Mouse (Mus musculus): ENCODE results near the gene Vps41. TPM values are rescaled to one million over a fixed set of nuclear protein-coding genes. Genes with fewer than 3 reads are reported as not detected.

Vps41 gene
- polyA plus RNA-seq, 2 experiments = 9.6 to 22.9 TPM

DNA sequence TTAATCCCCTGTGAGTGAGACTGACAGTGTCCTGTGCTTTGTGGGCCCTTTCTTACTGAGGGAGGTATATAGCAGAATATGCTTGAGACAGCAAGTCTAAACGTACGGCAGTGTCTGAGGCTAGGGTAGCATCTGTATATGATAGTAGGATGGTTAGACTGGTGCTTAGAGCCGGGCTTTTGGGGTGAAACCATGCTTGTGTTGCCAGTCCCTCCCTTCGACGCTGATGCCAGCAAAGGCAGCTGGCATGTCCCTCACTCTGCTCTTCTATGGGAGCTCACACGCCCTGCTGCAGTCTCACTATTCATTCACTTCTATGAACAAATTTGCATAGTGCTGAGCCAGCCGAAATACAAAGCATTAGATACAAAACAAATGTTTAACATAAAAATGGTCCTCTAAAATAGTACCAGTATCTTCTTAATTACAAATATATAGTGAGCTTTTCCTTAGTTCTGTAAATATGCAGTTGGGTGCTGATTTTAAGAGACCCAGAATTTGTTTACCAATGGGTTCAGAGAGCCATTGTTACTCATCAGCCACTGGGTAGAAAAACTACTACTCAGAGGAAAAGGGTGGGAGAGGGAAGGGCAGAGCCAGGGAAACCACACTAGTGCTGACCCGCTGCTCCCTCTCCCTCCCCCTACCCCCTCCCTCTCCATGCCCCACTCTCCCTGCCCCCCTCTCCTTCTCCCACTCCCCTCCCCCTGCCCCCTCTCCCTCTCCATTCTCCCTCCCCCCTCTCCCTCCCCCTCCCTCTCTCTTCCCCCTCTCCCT is 139.1 kb downstream of the Vps41 start:
- TF ChIP-seq CTCF (IDR thresholded peaks at IDR 0.05; ENCODE audit: low read depth) (no peak), EP300 (IDR thresholded peaks at IDR 0.05; ENCODE audit: low read depth) (no peak)
- Histone ChIP-seq H3K27me3 (ENCODE audit: control insufficient read depth, insufficient read depth, low read length) (no peaks in the 10 kb centered on the region), H3K36me3 (replicated peaks; ENCODE audit: control insufficient read depth, insufficient read depth, low read depth) (no peaks in the 10 kb centered on the region), H3K9ac (replicated peaks) (no peak overlapping the region), H3K4me2 (ENCODE audit: low read depth) (no peak overlapping the region), H3K9me3 (ENCODE audit: control insufficient read depth, low read length) (no peaks in the 10 kb centered on the region), H3K4me3 (ENCODE audit: insufficient read depth in 1 of 2, low read depth in 2 of 2, low read length in 2 of 2) (no peak overlapping the region), H3K27ac (no peak overlapping the region), H3K4me1 (replicated peaks; ENCODE audit: control insufficient read depth in 2 of 2, insufficient read depth in 2 of 2, low read length in 1 of 2) (no peaks in the 10 kb centered on the region)
- DNase-seq (ENCODE audit: low read depth in 3 of 3, low spot score in 3 of 3) = no peak
- 70% methylated on average over 8 of the region's 8 CpGs for WGBS (ENCODE audit: insufficient replicate concordance)
- no peak for ATAC-seq (ENCODE audit: insufficient read depth)

DNA sequence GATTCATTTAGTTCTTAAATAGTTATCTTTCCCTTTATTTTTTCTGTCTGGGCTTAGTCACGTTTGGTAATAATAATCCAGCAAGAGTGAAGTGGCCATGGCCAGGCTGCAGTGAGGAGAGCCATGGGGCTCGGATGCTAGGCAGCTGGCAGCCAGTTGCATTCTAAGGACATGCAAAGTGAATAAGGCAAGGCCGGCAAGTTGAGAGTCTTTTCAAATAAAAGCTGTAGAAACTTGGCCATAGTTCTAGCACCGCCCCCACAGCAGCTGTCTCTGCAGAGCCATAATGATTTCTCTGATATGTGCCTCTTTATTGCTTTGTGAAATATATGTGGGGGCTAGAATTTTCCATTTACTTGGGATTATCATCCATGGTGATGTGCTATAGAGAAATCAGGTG is 141.1 kb downstream of the Vps41 start:
- no peak for ATAC-seq (ENCODE audit: insufficient read depth)
- no peaks in the 10 kb centered on the region for H3K4me1 ChIP-seq (replicated peaks; ENCODE audit: control insufficient read depth in 2 of 2, insufficient read depth in 2 of 2, low read length in 1 of 2)
- no peaks in the 10 kb centered on the region for H3K9me3 ChIP-seq (ENCODE audit: control insufficient read depth, low read length)
- no peak overlapping the region for H3K4me3 ChIP-seq (ENCODE audit: insufficient read depth in 1 of 2, low read depth in 2 of 2, low read length in 2 of 2)
- H3K27ac ChIP-seq = no peak overlapping the region
- no peak overlapping the region for H3K9ac ChIP-seq (replicated peaks)
- DNase-seq (ENCODE audit: low read depth in 3 of 3, low spot score in 3 of 3) = no peak
- no peaks in the 10 kb centered on the region for H3K36me3 ChIP-seq (replicated peaks; ENCODE audit: control insufficient read depth, insufficient read depth, low read depth)
- WGBS (ENCODE audit: insufficient replicate concordance) = 72% methylated on average over 4 of the region's 4 CpGs
- H3K4me2 ChIP-seq (ENCODE audit: low read depth) = no peak overlapping the region
- TF ChIP-seq CTCF (IDR thresholded peaks at IDR 0.05; ENCODE audit: low read depth) (no peak), EP300 (IDR thresholded peaks at IDR 0.05; ENCODE audit: low read depth) (no peak)
- no peaks in the 10 kb centered on the region for H3K27me3 ChIP-seq (ENCODE audit: control insufficient read depth, insufficient read depth, low read length)

DNA sequence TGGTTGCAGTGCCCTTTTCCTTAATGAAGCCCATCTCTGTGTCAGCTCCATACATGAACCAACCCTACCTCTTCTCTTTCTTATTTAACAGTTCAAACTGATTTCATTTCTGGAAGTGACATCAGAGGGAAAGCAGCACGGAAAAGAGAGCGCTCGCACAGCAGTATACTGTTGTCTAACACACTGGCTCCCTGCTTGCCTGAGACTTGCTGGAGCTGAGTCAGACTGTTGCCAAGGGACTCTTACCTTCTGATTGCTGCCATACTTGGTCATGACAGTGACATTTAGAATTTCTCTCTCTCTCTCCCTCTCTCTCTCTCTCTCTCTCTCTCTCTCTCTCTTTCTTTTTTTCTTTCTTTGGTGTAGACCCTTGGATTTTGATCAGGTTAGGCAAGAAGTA is 142.3 kb downstream of the Vps41 start:
- Histone ChIP-seq H3K27me3 (ENCODE audit: control insufficient read depth, insufficient read depth, low read length) (no peaks in the 10 kb centered on the region), H3K36me3 (replicated peaks; ENCODE audit: control insufficient read depth, insufficient read depth, low read depth) (no peaks in the 10 kb centered on the region), H3K4me3 (ENCODE audit: insufficient read depth in 1 of 2, low read depth in 2 of 2, low read length in 2 of 2) (no peak overlapping the region), H3K27ac (no peak overlapping the region), H3K4me1 (replicated peaks; ENCODE audit: control insufficient read depth in 2 of 2, insufficient read depth in 2 of 2, low read length in 1 of 2) (no peaks in the 10 kb centered on the region), H3K4me2 (ENCODE audit: low read depth) (no peak overlapping the region), H3K9ac (replicated peaks) (no peak overlapping the region), H3K9me3 (ENCODE audit: control insufficient read depth, low read length) (no peaks in the 10 kb centered on the region)
- ATAC-seq (ENCODE audit: insufficient read depth) (no peak), DNase-seq (ENCODE audit: low read depth in 3 of 3, low spot score in 3 of 3) (no peak)
- WGBS (ENCODE audit: insufficient replicate concordance) = 91% methylated on average over 3 of the region's 3 CpGs
- TF ChIP-seq EP300 (IDR thresholded peaks at IDR 0.05; ENCODE audit: low read depth) (no peak), CTCF (IDR thresholded peaks at IDR 0.05; ENCODE audit: low read depth) (no peak)

DNA sequence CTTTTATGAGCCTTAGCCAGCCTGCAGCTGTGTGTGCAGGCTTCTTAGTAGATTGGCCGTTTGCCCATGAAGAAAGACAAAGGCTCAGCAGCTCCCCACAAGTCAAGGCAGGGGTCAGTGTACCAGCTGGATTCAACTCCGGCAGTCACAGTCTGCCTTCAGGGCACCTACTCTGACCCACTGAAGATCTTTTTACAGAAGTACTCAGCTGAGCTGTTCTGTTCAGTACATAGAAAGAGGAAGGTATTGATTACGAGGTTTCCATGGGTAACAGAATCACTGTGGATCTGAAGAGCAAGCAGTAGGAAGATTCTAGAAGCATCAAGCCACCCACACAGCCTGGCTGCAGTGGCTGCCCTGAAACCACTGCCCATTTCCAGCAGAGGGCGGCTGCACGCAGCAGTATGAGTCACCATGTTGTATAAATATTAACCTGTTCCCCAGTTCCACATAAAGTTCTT is 151.0 kb downstream of the Vps41 start:
- no peak for TF ChIP-seq EP300 (IDR thresholded peaks at IDR 0.05; ENCODE audit: low read depth)
- TF ChIP-seq CTCF (IDR thresholded peaks at IDR 0.05; ENCODE audit: low read depth) = peak; percentile 49
- no peak for ATAC-seq (ENCODE audit: insufficient read depth)
- no peak overlapping the region for H3K9ac ChIP-seq (replicated peaks)
- no peak overlapping the region for H3K27ac ChIP-seq
- H3K36me3 ChIP-seq (replicated peaks; ENCODE audit: control insufficient read depth, insufficient read depth, low read depth) = no peaks in the 10 kb centered on the region
- H3K9me3 ChIP-seq (ENCODE audit: control insufficient read depth, low read length) = no peaks in the 10 kb centered on the region
- no peaks in the 10 kb centered on the region for H3K27me3 ChIP-seq (ENCODE audit: control insufficient read depth, insufficient read depth, low read length)
- H3K4me3 ChIP-seq (ENCODE audit: insufficient read depth in 1 of 2, low read depth in 2 of 2, low read length in 2 of 2) = no peak overlapping the region
- DNase-seq (ENCODE audit: low read depth in 3 of 3, low spot score in 3 of 3) = no peak
- H3K4me1 ChIP-seq (replicated peaks; ENCODE audit: control insufficient read depth in 2 of 2, insufficient read depth in 2 of 2, low read length in 1 of 2) = no peaks in the 10 kb centered on the region
- WGBS (ENCODE audit: insufficient replicate concordance) = 60% methylated on average over 5 of the region's 5 CpGs
- no peak overlapping the region for H3K4me2 ChIP-seq (ENCODE audit: low read depth)

DNA sequence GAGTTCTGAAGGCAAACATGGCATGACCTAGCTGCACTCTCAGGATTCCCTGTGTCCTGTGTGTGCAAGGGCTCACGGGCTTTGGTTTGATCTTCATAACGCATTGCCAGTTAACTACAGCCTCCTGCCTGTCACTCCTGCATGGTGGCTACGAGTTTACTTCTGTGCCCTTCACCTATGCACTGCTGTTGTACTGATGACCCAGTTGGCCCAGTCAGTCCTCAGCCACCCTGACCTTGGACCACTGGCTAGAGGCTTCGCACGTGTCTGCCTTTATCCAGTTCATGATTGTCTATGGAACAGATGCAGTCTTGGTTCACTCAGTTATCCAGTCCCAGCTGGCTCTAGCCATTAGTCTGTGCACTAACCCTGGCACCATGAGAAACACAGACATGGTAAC is 151.7 kb downstream of the Vps41 start:
- H3K36me3 ChIP-seq (replicated peaks; ENCODE audit: control insufficient read depth, insufficient read depth, low read depth) = no peaks in the 10 kb centered on the region
- TF ChIP-seq EP300 (IDR thresholded peaks at IDR 0.05; ENCODE audit: low read depth) (no peak), CTCF (IDR thresholded peaks at IDR 0.05; ENCODE audit: low read depth) (no peak)
- no peaks in the 10 kb centered on the region for H3K27me3 ChIP-seq (ENCODE audit: control insufficient read depth, insufficient read depth, low read length)
- no peaks in the 10 kb centered on the region for H3K9me3 ChIP-seq (ENCODE audit: control insufficient read depth, low read length)
- no peaks in the 10 kb centered on the region for H3K4me1 ChIP-seq (replicated peaks; ENCODE audit: control insufficient read depth in 2 of 2, insufficient read depth in 2 of 2, low read length in 1 of 2)
- no peak overlapping the region for H3K9ac ChIP-seq (replicated peaks)
- 74% methylated on average over 5 of the region's 5 CpGs for WGBS (ENCODE audit: insufficient replicate concordance)
- H3K4me2 ChIP-seq (ENCODE audit: low read depth) = no peak overlapping the region
- DNase-seq (ENCODE audit: low read depth in 3 of 3, low spot score in 3 of 3) (no peak), ATAC-seq (ENCODE audit: insufficient read depth) (no peak)
- no peak overlapping the region for H3K27ac ChIP-seq
- H3K4me3 ChIP-seq (ENCODE audit: insufficient read depth in 1 of 2, low read depth in 2 of 2, low read length in 2 of 2) = no peak overlapping the region

All from liver, embryonic 14.5 days (tissue).